Mouse (Mus musculus) lung, postnatal 25 days (tissue): Measurements from ENCODE around the gene Cd1d1.
A peak's percentile ranks its signal among the peaks of the same experiment; 100 is the strongest.
"Not testable (repeated sequence)": the region's sequence is repeated elsewhere in the genome, so short reads cannot be mapped to it uniquely, and the experiment has no call there.

Experiments used
- DNase-seq: peaks from one replicate; pipeline ENCODE4 v3.0.0; 2022; ENCODE audit warnings: low spot score

Cd1d1 gene

DNA sequence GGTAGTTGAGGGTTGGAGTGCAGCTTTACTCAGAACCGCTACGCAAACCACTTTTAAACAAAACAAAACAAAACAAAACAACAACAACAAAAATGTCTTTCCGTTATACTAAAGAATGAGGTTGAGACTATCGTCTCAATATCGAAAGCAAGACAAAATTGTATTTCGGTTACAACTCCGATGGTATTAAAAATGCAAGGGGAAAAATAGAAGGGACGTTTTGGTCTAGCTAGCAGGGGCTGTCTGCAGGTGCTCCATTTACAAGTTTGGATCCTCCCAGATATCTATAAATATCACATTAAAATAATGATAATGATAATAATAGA, at the start of gene Cd1d1:
Cd1d1 (minus strand) TSS at position 27 of the 326 bp plus-strand sequence.
- no peak for DNase-seq

DNA sequence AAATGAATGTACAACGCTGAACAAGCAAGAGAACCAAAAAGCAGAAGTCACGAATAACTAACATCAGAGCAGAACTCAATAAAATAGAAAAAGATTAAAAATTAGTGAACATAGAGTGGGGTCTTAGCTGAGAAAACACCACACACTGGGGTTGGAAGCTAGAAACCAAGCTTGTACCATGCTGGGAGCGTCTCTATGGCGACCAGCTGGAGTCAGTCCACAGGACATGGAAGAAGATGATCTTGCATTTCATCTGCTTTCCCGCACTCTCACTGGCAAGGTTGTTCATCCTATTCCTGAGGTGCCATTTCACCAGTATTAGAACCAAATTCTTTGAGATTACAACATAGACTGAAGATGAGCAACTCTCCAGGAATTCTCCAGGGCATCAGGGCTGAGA, 48.6 kb upstream of the Cd1d1 start:
- no peak for DNase-seq

DNA sequence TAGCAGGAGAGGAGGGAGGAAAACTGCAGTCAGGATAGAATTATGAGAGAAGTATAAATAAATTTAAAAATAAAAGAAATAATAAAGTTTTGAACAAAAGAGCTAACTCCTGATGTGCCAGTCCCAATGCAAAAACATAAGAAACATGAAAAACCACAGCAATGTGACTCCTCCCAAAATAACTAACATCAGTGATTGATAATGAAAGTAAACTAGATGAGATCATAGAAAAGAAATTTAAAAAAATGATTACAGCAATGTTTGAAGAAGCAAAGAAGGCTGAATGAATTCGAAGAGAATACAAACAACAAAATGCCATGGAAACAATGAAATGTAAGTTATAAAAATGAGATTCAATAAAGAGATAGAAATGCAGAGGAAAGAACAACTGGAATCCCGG, 42.5 kb upstream of the Cd1d1 start:
- no peak for DNase-seq

DNA sequence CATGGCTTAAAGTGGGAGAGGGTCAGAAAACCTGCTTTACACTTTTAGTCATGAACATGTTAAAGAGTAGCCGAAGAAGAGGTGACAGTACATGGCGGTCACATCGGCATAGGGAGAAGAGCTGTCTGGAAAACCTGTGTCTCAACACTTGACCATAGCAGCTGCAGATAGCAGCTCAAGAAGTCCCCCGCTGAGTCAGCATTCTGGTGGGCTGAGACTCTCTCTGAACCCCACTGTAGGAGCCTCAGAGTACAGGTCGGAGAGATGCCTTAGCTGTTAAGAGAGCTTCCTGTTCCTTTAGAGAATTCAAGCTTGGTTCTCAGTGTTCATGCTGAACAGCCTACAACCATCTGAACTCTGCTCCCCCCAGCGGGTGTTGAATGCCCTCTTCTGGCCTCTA, 39.3 kb upstream of the Cd1d1 start:
- no peak for DNase-seq

DNA sequence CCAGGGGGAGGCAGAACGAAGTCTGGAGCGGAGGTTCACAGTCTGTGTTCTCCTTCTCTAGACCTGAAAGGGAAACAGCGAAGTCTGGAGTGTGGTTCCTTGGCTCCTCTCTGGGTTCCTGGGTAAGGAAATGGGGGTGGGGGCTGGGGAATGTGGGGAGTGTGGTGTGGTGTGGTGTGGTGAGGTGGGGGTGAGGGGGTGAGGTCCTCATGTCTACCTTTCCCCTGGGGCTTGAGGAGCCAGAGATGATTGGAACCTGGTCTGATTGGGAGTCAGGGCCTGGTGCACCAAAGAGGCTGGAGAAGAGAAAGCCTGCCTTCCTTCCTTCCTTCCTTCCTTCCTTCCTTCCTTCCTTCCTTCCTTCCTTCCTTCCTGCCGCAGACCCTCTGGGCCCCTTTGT, 34.8 kb upstream of the Cd1d1 start:
- DNase-seq: no peak

DNA sequence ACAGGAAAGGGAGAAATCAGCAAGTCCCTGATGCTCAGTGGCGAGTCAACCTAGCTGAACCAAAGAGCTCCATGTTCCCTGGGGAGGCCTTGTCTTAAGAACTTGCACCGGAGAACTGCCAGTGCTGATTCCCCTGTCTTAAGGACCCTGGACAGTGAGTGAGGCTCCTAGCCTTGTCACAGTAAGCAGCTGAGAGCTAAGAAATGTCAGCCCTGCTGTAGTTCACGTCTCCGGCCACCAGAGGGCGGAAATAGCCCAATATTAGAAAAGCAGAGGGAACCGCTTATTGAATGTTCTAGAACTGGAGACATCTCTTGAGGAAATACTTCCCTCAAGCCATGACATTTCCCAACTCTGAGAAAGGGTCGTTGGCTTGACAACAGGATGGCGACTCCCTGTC, 34.1 kb upstream of the Cd1d1 start:
- DNase-seq: peak; percentile 61

DNA sequence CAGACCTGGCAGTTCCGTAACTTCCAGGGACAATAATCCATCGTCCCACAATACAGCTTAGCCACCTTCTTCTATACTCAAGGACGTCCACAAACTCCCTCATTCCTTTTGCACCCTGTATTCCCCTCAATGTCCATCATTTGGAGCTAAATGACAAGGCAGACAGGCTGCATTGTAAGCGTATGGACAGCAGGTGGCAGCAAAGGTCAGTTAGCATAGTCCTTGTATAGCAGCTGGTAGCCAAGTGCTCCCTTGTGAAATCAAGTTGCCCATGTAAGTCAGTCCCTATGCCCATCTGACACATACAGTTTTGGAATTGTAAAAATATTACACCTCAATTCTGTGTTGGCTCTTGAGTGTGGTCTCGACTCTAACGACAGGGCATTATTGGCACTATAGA, 31.6 kb upstream of the Cd1d1 start:
- peak; percentile 56 for DNase-seq

DNA sequence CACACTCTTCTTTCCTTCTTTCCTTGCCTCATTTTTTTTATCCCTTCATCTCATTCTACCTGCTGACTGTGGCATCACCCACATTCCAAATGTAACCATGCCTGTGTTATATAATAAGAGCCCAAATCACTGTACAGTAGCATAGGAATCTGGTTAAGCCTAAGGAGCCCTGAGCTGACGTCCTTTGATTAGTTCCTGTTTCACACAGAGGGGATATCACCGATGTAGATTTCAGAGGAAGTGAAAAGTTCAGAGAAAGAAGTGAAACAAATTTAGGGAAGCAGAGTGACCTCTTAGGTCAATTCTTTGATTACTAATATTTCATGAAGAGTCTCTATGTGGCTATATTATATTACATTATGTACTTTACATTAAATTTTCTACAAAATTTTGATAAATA, 18.5 kb upstream of the Cd1d1 start:
- peak; percentile 27 for DNase-seq

DNA sequence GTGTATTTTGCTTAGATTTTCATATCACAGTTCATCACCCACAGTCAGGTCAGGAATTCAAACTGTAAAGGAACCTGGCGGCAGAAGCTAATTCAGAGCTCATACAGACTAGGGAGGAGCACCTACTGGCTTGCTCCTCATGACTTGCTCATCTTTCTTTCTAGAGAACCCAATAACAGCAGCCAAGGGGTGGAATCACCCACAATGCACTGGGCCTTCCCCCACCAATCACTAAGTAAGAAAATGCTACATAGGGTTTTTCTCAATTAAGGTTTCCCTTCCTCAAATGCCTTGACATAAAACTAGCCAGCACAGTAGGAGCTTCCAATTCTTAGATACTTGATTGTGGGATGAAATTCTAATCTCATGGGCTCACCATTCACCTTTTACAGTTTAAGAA, 17.8 kb upstream of the Cd1d1 start:
- no peak for DNase-seq

DNA sequence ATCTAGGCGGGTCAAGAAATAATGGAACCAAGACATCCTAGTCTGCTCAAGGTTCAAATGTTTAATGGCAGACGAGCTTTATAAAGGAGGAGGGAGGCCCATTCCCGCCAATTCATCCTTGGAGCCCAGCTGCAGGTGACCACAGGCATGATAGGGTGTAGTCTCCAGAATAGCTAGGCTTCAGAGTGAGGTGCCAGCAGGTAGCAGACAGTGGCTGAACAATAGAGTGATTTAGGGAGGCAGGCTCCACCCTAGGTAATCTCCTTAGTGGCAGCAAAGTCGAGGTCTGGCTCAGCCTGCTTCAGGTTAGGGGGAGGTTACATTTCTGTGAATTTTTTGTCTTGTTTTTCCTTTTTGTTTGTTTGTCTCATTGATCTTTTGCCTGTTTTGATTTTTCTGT, 16.7 kb upstream of the Cd1d1 start:
- DNase-seq: no peak

DNA sequence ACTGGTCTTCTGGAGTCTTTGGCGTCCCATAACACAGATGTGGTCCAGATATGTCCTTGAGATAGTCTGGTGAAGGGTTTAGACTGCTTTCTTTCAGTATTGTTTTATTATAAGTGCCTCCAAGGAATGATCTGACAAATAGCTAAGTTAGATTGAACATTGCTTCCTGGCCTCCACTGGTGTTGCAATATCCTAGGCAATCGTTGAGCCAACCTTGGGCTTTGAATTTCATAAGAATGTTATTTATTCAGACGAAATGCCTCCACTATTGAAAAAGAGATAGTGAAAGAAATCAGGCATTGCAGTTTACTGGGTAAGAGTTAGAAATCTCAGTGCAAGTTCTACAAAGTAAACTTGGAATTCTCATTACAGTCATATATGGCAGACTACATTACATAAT, 13.2 kb upstream of the Cd1d1 start:
- DNase-seq: not testable (repeated sequence)

DNA sequence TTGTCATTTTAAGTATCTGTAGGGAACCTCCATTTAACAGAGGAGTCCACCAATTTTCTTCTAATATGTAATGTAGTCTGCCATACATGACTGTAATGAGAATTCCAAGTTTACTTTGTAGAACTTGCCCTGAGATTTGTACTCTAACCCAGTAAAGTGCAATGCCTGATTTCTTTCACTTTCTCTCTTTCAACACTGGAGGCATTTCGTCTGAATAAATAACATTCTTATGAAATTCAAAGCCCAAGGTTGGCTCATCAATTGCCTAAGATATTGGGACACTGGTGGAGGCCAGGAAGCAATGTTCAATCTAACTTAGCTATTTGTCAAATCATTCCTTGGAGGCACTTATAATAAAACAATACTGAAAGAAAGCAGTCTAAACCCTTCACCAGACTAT, 9.0 kb upstream of the Cd1d1 start:
- not testable (repeated sequence) for DNase-seq

DNA sequence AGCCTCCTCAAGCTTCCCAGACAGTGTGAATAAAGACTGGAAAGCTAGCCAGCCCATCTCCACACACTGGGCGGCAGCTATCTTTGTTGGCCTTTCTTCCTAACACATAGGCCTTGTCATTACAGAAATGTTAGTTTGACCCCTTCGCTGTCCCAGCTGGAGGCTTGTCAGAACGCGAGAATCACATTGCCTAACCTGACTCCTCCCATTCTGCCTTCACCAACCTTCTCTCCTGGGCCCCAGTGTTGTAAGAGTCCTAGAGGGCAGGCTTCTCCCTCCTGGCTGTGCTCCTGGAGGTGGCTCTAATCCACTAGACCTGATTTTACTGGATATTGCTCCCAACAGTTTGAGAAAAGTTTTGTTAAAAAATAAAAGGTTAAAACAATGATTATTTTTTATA, 1.4 kb upstream of the Cd1d1 start:
- DNase-seq: no peak

DNA sequence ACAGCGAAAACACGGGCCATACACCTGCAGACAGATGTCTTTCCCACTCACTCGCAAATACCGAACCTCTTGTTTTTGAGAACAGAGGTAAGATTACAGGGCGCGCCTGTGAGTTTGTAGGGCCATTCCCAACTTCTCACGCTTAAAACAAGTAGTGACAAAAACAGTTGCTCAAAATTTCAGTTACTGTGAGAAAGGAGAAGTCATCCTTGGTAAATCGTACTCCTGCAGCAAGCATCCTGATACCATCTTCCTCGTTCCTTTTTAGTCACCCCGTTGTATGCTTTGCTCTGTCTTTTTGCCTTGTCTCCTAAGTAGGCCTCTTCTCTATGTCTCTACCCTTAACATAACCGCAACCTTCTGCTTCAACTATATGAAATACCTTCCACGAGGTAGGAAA, 810 bp upstream of the Cd1d1 start:
- no peak for DNase-seq

DNA sequence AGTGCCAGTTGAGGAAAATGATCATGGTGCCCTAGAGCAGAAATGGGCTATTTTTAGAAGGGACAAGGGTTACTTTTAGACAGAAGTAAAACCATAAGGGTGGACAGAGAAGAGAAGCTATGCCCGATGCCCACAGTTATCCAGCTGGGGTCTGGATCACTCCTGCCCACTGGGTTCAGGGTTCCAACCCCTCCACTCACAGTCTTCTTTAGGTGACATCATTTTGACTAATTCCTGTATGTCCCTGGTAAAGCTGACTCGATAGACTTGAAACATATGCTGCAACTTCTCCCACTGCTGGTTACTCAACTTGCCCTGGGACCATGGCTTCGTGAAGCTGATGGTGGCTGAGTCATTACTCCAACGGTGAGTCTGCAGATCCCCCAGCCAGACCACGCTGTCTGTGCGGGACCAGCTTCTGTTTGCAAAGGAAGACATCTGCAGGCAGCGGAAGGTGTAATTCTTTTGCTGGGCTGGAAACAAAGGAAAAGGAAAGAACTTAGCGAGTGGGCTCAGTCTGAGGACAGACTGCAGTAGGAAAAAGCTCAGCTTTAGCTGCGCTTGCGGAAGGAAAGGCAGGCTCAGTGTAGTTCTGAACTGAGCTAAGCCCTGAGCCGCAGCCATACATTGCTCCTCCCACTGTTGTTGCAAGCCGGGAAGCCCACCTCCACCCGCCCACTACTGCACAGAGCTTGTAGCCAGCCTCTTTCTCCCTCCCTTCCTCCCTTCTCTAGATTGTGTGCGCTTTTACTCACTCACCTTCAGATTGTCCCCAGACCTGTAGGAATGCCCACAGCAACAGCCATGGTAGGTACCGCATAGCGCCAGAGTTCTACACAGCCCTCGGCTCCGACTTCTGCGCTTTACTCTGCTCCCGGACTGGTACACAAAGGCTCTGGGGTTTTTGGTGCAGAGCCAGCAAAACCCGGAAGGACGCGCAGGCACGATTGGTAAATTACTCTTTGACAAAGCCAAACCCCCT, 517 bp downstream of the Cd1d1 start:
- peak; percentile 78 for DNase-seq

DNA sequence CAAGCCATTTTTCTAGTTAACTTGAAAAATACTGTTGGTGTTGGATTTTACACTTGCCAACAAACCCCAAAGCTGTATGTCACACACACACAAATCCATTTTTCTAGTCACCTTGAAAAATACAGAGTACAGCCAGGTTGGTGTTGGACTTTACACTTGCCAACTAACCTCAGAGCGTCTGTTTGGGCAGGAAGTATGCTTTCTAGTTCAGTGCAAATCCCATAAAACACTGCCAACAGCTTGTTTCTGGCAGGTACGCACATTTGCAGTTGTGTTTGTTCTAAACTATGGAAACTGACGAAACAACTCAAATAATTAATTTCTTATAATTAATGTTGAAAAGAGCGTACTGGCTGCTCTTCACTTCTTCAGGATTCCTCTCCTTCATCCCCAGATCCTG, 3.1 kb downstream of the Cd1d1 start:
- no peak for DNase-seq

DNA sequence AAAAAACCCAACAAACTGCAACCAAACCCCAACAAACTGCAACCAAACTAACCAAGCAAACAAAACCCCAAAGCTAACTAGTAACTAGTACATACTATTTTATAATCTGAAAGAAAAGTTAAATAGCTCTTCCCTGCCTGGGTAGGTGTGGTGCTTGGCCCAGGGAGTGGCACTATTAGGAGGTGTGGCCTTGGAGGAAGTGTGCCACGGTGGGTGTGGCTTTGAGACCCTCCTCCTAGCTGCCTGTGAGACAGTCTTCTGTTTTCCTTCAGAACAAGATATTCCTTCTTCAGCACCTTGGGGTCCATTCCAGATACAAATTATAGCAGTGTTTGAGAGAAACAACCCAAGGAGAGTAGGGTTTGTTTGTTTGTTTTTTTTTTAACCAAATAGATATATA, 3.9 kb downstream of the Cd1d1 start:
- DNase-seq: no peak

DNA sequence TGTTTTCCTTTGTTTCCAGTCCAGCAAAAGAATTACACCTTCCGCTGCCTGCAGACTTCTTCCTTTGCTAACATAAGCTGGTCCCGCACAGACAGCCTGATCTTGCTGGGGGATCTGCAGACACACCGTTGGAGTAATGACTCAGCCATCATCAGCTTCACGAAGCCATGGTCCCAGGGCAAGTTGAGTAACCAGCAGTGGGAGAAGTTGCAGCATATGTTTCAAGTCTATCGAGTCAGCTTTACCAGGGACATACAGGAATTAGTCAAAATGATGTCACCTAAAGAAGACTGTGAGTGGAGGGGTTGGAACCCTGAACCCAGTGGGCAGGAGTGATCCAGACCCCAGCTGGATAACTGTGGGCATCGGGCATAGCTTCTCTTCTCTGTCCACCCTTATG, 12.3 kb downstream of the Cd1d1 start:
- not testable (repeated sequence) for DNase-seq

DNA sequence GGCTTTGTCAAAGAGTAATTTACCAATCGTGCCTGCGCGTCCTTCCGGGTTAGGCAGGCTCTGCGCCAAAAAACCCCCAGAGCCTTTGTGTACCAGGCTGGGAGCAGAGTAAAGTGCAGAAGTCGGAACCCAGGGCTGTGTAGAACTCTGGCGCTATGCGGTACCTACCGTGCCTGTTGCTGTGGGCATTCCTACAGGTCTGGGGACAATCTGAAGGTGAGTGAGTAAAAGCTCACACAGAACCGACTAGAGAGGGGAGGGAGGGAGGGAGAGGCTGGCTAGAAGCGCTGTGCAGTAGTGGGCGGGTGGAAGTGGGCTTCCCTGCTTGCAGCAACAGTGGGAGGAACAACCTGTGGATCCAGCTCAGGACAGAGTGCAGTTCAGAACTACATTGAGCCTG, 12.8 kb downstream of the Cd1d1 start:
- no peak for DNase-seq

DNA sequence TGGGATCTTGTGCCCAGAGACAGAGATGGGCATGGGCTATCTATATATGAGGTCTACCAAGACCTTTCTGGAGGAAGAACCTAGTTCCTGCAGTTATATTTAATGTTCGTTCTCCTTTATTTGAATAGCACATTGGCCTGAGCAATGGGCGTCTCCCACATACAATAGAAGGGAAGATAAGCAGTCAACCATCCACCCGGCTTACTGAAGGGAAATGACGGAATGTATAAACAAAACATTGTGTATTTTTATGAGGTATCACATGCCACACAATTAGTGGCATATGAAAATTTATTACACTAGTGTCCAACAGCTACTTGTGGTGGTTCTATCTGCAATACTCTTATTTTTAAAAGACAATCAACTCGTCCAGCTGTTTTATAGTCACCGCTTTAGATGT, 15.9 kb downstream of the Cd1d1 start:
- DNase-seq: no peak

DNA sequence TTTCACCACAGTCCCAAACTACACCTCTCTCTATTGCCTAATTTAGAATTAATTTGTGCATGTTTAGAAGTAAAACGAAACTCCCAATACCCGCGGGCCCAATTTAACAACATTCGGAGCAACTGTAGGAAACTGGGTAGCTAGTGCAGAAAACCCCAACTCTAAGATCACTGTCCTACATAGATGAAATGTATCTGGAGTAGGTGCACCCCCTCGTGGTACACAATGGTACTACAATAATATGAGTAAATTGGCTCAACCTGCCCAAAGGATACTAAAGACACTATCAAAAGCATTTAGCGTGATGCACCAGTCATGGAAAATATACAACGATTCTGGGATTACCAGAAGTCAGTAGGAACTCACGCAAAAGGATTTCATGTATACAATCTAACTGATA, 22.7 kb downstream of the Cd1d1 start:
- peak; percentile 67 for DNase-seq

DNA sequence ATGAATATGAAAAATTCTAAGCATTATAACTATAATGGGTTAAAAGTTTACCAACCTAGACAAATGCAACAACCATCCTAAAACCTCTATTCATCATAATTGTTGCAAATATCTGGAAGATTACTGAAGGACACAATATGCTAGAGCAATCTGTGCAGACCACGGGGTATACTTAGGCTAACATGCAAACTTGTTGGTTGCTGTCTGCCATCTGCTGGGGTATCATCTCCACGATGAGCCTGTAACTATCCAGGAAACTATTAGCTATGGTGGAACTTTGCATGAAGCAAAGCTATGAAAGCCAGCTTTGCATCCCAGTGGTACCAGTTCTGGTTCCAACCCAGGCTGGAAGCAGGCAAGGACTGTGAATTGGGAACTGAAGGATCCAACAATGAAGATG, 24.1 kb downstream of the Cd1d1 start:
- DNase-seq: no peak

DNA sequence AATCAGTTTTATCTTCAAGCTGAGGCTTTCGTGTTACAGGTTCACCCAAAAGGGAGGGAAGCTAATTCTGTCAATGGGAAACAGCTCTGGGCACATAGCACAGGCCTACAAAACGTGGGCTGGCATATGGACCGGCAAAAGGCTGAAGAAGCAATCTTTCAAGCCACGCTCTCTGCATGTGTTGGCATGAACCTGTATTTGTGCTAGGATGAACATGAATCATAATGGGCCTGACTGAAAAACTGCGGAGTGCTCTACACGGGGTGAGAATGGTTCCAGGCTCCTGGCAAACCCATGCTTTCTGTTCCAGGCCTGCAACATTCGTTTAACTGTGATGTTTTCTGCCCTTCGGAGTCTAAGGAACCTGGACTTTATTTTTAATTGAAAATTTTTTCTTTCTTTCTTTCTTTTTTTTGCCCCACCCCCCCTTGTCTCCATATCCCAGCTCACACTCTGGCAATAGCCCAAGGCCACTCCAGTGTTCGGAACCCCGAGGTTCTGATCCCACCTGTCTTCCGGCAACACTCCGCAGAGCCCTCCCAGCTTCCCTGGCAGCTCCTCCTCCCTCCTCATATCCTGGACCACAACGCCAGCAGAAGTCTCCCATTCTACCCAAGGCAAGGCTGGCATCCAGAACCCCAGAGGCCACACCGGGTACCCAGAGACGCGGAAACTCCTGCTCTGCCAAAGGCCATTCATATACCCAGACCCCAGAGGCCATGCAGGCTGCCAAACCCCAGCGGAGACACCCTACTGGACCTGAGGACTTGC, 36.4 kb downstream of the Cd1d1 start:
- no peak for DNase-seq

DNA sequence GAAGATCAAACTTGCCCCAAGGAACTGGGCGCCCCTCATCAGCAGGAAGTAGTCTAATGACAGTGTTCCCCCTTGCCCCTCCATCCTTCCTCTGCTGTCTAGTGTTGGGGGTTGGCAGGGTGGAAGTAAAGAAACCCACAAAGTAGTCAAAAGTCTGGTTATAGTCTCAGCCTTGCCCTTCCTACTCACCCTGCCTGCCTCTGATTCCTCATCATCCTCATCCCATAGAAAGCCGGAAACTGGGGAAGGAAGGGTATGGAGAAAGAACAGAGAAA, 37.9 kb downstream of the Cd1d1 start:
- no peak for DNase-seq
